Mouse (Mus musculus) liver, adult 2 months (tissue): ENCODE data around the gene Lbx2. TPM values are rescaled to one million over a fixed set of nuclear protein-coding genes. Genes with fewer than 3 reads are reported as not detected.
A peak's percentile ranks its signal among the peaks of the same experiment; 100 is the strongest.

ENCODE experiments used
- DNase-seq: peaks from one replicate; pipeline ENCODE4 v3.0.0-alpha.2; 2011; ENCODE audit warnings: low read depth, low spot score; ENCODE audit errors: extremely low read depth
- H3K27ac ChIP-seq: fragments of 200-500 bp; replicated peaks from 2 replicates; pipeline ENCODE4 v1.5.1; 2012; ENCODE audit warnings: low read depth, mild to moderate bottlenecking, control low read depth, inconsistent platforms, low read length; ENCODE audit not compliant: insufficient read depth
- H3K27me3 ChIP-seq: fragments of 200-500 bp; 2 replicates; pipeline ENCODE4 v1.6.1; 2012; ENCODE audit warnings: mild to moderate bottlenecking, moderate library complexity, low read length, inconsistent platforms; ENCODE audit not compliant: control insufficient read depth, insufficient read depth
- H3K36me3 ChIP-seq: fragments of 200-500 bp; 2 replicates; pipeline ENCODE4 v1.6.1; 2012; ENCODE audit warnings: low read length, inconsistent platforms; ENCODE audit not compliant: control insufficient read depth, insufficient read depth
- H3K4me1 ChIP-seq: fragments of 200-500 bp; 2 replicates; pipeline ENCODE4 v1.6.1; 2011; ENCODE audit warnings: low read length; ENCODE audit not compliant: control insufficient read depth, insufficient read depth
- H3K4me3 ChIP-seq: fragments of 200-500 bp; 2 replicates; pipeline ENCODE4 v1.5.1; 2011; ENCODE audit warnings: low read depth, mild to moderate bottlenecking, control low read depth, low read length, moderate library complexity; ENCODE audit not compliant: insufficient read depth
- H3K79me2 ChIP-seq: fragments of 200-500 bp; 2 replicates; pipeline ENCODE4 v1.6.1; 2012; ENCODE audit warnings: inconsistent platforms, mild to moderate bottlenecking, low read length, moderate library complexity; ENCODE audit not compliant: control insufficient read depth, insufficient read depth
- H3K9ac ChIP-seq: fragments of 200-500 bp; 2 replicates; pipeline ENCODE4 v1.6.1; 2012; ENCODE audit warnings: low read depth, mild to moderate bottlenecking, control low read depth, inconsistent platforms, low read length
- CTCF ChIP-seq: fragments of 200-500 bp; IDR thresholded peaks from 2 replicates; pipeline ENCODE4 v1.5.1; 2011; ENCODE audit warnings: low read depth, low read length, control low read depth
- POLR2A ChIP-seq: fragments of 200-500 bp; IDR thresholded peaks from 2 replicates; pipeline ENCODE4 v1.6.1; 2011; ENCODE audit warnings: low read length, control low read depth; ENCODE audit not compliant: insufficient read depth; ENCODE audit errors: extremely low read depth
- WGBS: fragments of 180-500 bp; shearing (Covaris S2); methylation state at CpG from one replicate; pipeline ENCODE4 v1.1.7; 2018; 5-methylcytosine and 5-hydroxymethylcytosine counted together
- polyA plus RNA-seq: library from polyadenylated mRNA; depleted of rRNA; stranded (reverse); fragments of >200 nt; gene quantifications from 2 replicates; pipeline ENCODE4 v1.2.3, GENCODE M21; 2012
- total RNA-seq: library from RNA; depleted of rRNA; stranded (reverse); fragments of >200 nt; gene quantifications from 2 replicates; pipeline ENCODE4 v1.2.3, GENCODE M21; 2014

The Lbx2 gene
- total and polyA plus RNA-seq, 2 experiments = 0.34 to 0.65 TPM

DNA sequence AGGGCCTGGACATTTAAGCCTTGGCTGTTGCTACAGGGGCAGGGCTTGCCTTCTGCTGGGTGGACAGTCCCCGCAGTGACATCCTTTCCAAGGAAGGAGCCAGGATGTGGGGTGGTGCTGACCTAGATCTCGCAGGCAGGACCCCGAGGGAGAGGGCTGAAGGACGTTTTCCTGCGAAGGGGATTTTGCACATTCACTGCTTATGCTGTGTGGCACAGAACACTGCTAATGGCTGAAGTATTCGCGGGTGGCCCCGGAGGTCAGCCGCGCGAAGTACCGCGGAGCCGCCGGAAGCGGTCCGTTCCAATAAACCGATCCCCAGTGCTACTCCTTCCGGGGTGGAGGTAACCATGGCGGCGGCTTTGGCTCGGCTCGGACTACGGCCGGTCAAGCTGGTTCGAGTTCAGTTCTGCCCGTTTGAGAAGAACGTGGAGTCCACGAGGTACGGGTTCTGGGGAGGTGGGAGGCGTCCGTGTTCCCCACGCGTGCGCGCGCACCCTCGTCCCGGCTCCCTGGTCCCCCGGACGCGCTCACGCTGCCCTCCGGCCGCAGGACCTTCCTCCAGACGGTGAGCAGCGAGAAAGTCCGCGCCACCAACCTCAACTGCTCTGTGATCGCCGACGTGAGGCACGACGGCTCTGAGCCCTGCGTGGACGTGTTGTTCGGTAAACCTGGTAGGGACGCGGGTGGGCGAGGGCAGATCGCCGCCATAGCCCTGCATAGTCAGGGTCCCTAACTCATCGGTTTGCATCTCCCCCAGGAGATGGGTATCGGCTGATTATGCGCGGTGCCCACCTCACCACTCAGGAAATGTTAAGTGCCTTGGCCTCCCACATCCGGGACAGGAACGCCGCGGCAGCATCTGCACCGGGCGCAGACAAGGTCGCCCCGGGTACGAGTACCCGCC lies 22.8 kb downstream of the Lbx2 start, which contains the start of gene Mrpl53:
Gene Mrpl53 (plus strand): TSS at position 279 of the 907 bp plus-strand sequence.
- H3K9ac ChIP-seq = peak within 1 kb of the TSS; percentile 97
- no peaks in the 10 kb centered on the region for H3K27me3 ChIP-seq
- peak within 1 kb of the TSS; percentile 88 for H3K27ac ChIP-seq
- no peaks in the 10 kb centered on the region for H3K36me3 ChIP-seq
- H3K4me1 ChIP-seq = peaks cover 17% of the 10 kb centered on the region
- H3K4me3 ChIP-seq = peak within 1 kb of the TSS; percentile 86
- under 1% methylated on average over 76 of the region's 76 CpGs for WGBS
- DNase-seq = peak; percentile 67
- TF ChIP-seq CTCF = no peak
- TF ChIP-seq POLR2A = peak; percentile 58; the same call in 1 of the 2 replicates
- peaks cover 3% of the 10 kb centered on the region; the same call in 1 of the 2 replicates for H3K79me2 ChIP-seq

DNA sequence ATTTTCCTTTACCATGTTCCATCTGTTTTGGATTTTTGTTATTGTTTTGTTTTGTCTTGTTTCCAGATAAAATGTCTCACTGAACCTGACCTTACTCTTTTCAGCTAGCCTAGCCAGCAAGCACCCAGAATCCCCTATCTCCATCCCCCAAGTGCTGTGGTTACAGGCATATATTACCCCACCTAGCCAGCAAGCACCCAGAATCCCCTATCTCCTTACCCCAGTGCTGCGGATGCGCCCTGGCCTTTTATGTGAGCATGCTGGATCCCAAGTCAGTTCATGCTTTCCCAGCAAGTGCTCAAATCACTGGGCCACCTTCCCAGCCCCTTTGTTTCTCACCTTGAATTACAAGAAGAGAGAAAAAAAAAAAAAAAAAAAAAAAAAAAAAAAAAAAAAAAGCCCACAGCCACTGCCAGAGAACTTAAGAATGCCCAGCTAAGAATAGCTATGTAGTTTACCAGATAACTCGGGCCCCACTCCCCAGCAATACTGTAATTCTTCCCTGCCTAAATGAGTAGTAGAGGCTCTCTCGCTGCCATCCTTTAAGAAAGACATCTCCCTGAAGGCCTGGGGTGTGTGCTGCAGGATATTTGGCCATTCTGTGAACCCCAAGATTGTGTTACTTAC lies 25.5 kb downstream of the Lbx2 start:
- no peak overlapping the region for H3K27ac ChIP-seq
- H3K4me3 ChIP-seq = no peak overlapping the region
- 91% methylated on average over 4 of the region's 4 CpGs for WGBS
- no peaks in the 10 kb centered on the region for H3K27me3 ChIP-seq
- H3K9ac ChIP-seq = no peak overlapping the region
- H3K79me2 ChIP-seq = peaks cover 7% of the 10 kb centered on the region; the same call in 1 of the 2 replicates
- no peaks in the 10 kb centered on the region for H3K36me3 ChIP-seq
- no peak for DNase-seq
- no peak for TF ChIP-seq CTCF
- no peak for TF ChIP-seq POLR2A
- peaks cover 23% of the 10 kb centered on the region for H3K4me1 ChIP-seq

DNA sequence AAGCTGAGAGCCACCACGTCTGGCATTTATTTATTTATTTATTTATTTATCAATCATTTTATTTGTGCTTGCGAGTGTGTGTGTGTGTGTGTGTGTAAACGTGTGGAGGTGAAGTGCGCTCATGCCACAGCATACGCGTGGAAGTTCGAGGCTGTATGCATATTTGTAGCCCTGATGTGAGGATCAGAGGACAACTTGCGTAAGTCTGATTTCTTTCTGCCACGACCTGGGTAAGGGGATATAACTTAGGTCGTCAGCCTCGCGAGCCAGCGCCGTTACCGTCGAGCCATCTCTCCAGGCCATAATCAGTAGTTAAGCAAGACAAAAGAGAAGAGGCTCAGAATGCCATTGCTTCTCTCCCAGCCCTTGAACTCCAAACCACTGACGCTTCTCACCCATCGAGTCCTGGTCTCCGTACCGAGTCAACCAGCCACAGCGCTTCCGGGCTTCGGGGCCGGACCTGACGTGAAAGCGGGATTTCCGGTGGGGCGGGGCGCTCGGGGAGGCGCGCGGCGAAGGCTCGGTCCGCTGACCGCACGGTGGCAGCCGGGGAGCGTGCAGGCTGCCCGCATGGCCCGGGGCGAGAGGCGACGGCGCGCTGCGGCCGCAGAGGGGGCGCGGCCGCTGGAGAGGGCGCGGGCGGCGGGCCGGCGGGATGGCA lies 29.0 kb downstream of the Lbx2 start, which contains the start of gene Mogs:
Gene Mogs (plus strand): TSS at position 486 of the 661 bp plus-strand sequence.
- TF ChIP-seq CTCF = peak; percentile 62
- peak; percentile 88 for TF ChIP-seq POLR2A
- peak; percentile 81 for DNase-seq

DNA sequence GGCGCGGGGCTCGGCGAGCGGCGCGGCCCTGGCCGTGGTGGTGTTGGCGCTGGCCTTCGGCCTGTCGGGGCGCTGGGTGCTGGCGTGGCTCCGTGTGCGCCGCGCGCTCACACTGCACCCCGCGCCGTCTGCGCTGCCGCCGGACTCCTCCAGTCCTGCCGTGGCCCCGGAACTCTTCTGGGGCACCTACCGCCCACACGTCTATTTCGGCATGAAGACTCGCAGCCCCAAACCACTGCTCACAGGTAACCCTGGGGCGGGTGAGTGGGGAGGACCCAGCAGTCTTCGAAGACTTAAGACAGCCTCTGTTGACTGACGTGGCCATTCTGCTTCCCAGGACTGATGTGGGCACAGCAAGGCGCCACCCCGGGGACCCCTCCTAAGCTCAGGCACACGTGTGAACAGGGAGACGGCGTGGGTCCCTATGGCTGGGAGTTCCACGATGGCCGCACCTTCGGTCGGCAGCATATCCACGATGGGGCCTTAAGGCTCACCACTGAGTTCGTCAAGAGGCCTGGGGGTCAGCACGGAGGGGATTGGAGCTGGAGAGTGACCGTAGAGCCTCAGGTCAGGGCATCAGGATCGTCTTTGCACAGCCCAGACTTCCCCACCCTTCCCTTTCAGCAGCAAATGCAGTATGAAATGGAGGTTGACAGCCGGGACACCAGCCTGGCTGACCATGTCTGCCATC lies 29.7 kb downstream of the Lbx2 start:
- no peaks in the 10 kb centered on the region for H3K27me3 ChIP-seq
- peak overlapping the region; percentile 93 for H3K4me3 ChIP-seq
- peaks cover 4% of the 10 kb centered on the region; the same call in 1 of the 2 replicates for H3K79me2 ChIP-seq
- WGBS = 2% methylated on average over 47 of the region's 48 CpGs
- DNase-seq = no peak
- H3K4me1 ChIP-seq = peaks cover 20% of the 10 kb centered on the region
- no peaks in the 10 kb centered on the region for H3K36me3 ChIP-seq
- peak overlapping the region; percentile 32 for H3K27ac ChIP-seq
- H3K9ac ChIP-seq = peak overlapping the region; percentile 93
- TF ChIP-seq CTCF (no peak), POLR2A (no peak)

More for the DNA sequence above, 29.0 kb downstream of the Lbx2 start, which contains the start of gene Mogs:
- Histone ChIP-seq H3K36me3 (no peaks in the 10 kb centered on the region), H3K27me3 (no peaks in the 10 kb centered on the region), H3K4me1 (peaks cover 17% of the 10 kb centered on the region), H3K9ac (peak within 1 kb of the TSS; percentile 93), H3K27ac (peak within 1 kb of the TSS; percentile 98), H3K79me2 (peaks cover 4% of the 10 kb centered on the region; the same call in 1 of the 2 replicates), H3K4me3 (peak within 1 kb of the TSS; percentile 93)
- WGBS = under 1% methylated on average over 52 of the region's 58 CpGs
